Mouse (Mus musculus) forebrain, embryonic 15.5 days (tissue): ENCODE data around the gene Gm47985. TPM values are rescaled to one million over a fixed set of nuclear protein-coding genes. Genes with fewer than 3 reads are reported as not detected.
"Not testable (repeated sequence)": the region's sequence is repeated elsewhere in the genome, so short reads cannot be mapped to it uniquely, and the experiment has no call there.

Source experiments
- ATAC-seq: fragments of 200-750 bp; cut with Nextera tagmentation; replicated peaks from 2 replicates; pipeline ENCODE4 v1.8.0; 2017; ENCODE audit warnings: mild to moderate bottlenecking, moderate TSS enrichment, moderate library complexity
- H3K27ac ChIP-seq: fragments of 300-500 bp; sonication (generic); replicated peaks from 2 replicates; pipeline ENCODE4 v1.5.1; 2015; ENCODE audit warnings: mild to moderate bottlenecking, inconsistent platforms
- H3K27me3 ChIP-seq: fragments of 300-500 bp; sonication (generic); 2 replicates; pipeline ENCODE4 v1.6.1; 2015; ENCODE audit warnings: inconsistent platforms
- H3K36me3 ChIP-seq: fragments of 300-500 bp; sonication (generic); 2 replicates; pipeline ENCODE4 v1.6.1; 2015; ENCODE audit warnings: mild to moderate bottlenecking, inconsistent platforms
- H3K4me1 ChIP-seq: fragments of 300-500 bp; sonication (generic); 2 replicates; pipeline ENCODE4 v1.6.1; 2015; ENCODE audit warnings: inconsistent platforms
- H3K4me2 ChIP-seq: fragments of 300-500 bp; sonication (generic); replicated peaks from 2 replicates; pipeline ENCODE4 v1.6.1; 2015; ENCODE audit warnings: mild to moderate bottlenecking, inconsistent platforms
- H3K4me3 ChIP-seq: fragments of 300-500 bp; sonication (generic); 2 replicates; pipeline ENCODE4 v1.5.1; 2015; ENCODE audit warnings: mild to moderate bottlenecking, inconsistent platforms
- H3K9ac ChIP-seq: fragments of 300-500 bp; sonication (generic); replicated peaks from 2 replicates; pipeline ENCODE4 v1.6.1; 2015; ENCODE audit warnings: mild to moderate bottlenecking, inconsistent platforms
- H3K9me3 ChIP-seq: fragments of 300-500 bp; sonication (generic); 2 replicates; pipeline ENCODE4 v1.6.1; 2016; ENCODE audit warnings: inconsistent platforms
- WGBS: fragments of 180-500 bp; shearing (Covaris S2); methylation state at CpG from one replicate; pipeline ENCODE4 v1.1.7; 2015; ENCODE audit warnings: mixed read lengths; 5-methylcytosine and 5-hydroxymethylcytosine counted together
- polyA plus RNA-seq: library from polyadenylated mRNA; unstranded; fragments of >200 nt; fragmentation: Nextera tagmentation; extraction: Ambion mirVana; gene quantifications from 2 replicates; pipeline ENCODE4 v1.2.1, GENCODE M21; 2015

Gm47985 gene
- polyA plus RNA-seq, 1 experiment from 2014 or later: not detected

GRCm38 (mm10) chr1:151186186-151186585 lies 3.8 kb downstream of the Gm47985 start:
- H3K27ac ChIP-seq, H3K9ac ChIP-seq, H3K36me3 ChIP-seq, H3K4me1 ChIP-seq, H3K9me3 ChIP-seq, ATAC-seq, H3K4me3 ChIP-seq, H3K27me3 ChIP-seq, H3K4me2 ChIP-seq: not testable (repeated sequence)
- 82% methylated on average over 3 of the region's 3 CpGs for WGBS

DNA sequence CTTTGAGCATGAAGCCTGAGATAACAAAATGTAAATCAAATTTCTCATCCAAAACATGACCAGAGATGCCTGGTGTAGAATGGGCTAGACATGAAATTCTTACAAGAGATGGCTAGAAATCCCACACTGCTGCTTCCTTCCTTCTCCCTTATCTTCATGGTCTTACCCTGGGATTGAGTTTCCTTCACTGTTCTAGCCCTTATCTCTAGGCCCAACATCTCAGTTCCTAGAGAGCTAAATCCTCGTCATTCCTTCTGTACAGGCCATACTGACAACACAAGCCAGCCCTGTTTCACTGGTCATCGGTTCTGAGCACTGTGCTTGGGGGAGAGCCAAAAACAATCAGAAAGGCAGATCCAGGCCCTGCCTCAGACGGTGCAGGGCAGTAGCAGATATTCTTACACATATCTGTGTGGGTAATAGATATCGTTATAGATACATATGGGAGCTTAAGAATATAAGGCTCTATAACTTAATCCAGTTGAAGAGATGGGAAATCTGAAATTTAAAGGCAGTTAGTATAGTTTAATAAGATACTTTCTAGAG lies 4.6 kb downstream of the Gm47985 start:
- 92% methylated on average over 4 of the region's 4 CpGs for WGBS
- not testable (repeated sequence) for H3K27me3 ChIP-seq, H3K4me2 ChIP-seq, H3K4me1 ChIP-seq, ATAC-seq, H3K4me3 ChIP-seq, H3K9me3 ChIP-seq, H3K9ac ChIP-seq, H3K27ac ChIP-seq, H3K36me3 ChIP-seq

DNA sequence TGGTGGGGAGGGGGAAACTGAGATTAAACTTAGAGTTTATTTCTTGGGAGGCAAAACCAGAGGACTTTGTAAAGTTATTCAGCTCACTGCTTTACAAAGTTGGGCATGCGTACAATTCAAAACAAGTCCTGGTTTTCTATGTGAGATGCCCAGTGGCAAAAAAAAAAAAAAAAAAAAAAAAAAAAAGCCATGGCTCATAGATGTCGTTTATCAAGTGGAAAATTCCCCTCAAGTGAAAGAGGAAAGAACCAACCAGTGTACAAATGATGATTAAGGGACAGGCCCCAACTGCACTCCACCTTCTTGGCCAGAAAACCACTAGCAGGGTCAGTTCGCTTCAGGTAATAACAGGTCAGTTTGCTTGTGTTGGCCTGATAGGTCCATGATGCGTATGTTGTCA lies 6.1 kb downstream of the Gm47985 start:
- Histone ChIP-seq H3K4me3 (no peak overlapping the region), H3K9me3 (no peaks in the 10 kb centered on the region), H3K27ac (no peak overlapping the region), H3K4me2 (no peak overlapping the region), H3K27me3 (no peaks in the 10 kb centered on the region), H3K4me1 (no peaks in the 10 kb centered on the region), H3K9ac (no peak overlapping the region), H3K36me3 (no peaks in the 10 kb centered on the region)
- 90% methylated on average over 4 of the region's 4 CpGs for WGBS
- no peak for ATAC-seq

DNA sequence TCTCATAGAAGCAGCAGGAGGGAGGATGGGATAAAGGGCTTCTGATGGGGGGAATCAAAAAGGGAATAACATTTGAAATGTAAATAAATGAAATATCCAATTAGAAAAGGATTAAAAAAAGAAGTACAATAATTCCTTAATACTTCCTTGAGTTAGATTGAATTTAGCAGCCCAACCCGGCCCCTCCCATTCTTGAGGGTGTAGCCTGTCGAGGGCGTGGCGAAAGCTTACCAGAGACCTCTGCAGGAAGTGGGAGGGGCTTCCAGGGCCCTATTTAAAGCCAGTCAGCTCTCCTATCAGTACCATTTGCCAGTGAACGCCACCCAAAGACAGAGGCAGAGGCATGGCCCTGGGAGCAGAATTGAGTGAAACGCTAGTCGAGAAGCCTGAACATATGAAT lies 9.7 kb downstream of the Gm47985 start, which contains the start of gene Gm8947:
Gene Gm8947 (plus strand): TSS at position 302 of the 400 bp plus-strand sequence.
- ATAC-seq, H3K4me2 ChIP-seq, H3K4me3 ChIP-seq, H3K27me3 ChIP-seq, H3K9me3 ChIP-seq, H3K27ac ChIP-seq, H3K36me3 ChIP-seq, H3K9ac ChIP-seq, H3K4me1 ChIP-seq: not testable (repeated sequence)
- 86% methylated on average over 1 of the region's 7 CpGs for WGBS

- not testable (repeated sequence) for H3K9ac ChIP-seq, H3K36me3 ChIP-seq, H3K27ac ChIP-seq, ATAC-seq, H3K4me3 ChIP-seq, H3K27me3 ChIP-seq, H3K4me1 ChIP-seq, H3K9me3 ChIP-seq, H3K4me2 ChIP-seq
- WGBS: 90% methylated on average over 15 of the region's 15 CpGs
Observed at GRCm38 (mm10) chr1:151192739-151193138, 10.4 kb downstream of the Gm47985 start.

DNA sequence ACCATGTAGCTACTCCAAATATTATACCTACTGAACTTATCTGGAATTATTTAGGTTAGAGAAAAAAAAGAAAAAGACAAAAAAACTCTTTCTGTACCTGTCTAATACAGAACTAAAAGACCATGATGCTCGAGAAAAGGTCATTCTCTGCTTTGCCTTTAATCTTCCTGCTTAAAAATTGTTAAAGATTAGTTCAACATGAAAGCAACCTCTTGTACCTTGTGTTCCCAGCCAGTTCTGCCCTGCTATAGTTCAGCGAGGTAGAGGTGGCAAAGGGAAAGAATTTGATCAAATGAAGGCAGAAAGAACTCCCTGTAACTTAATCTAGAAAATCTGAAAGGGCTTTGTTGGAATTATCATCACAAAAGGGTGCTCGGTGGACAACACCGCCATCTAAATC lies 13.6 kb downstream of the Gm47985 start:
- not testable (repeated sequence) for H3K4me1 ChIP-seq, H3K36me3 ChIP-seq, ATAC-seq

GRCm38 (mm10) chr1:151196690-151197089 lies 14.4 kb downstream of the Gm47985 start:
- H3K4me1 ChIP-seq, H3K27ac ChIP-seq, ATAC-seq, H3K9me3 ChIP-seq, H3K9ac ChIP-seq, H3K4me3 ChIP-seq, H3K36me3 ChIP-seq, H3K27me3 ChIP-seq, H3K4me2 ChIP-seq: not testable (repeated sequence)
- WGBS: 87% methylated on average over 3 of the region's 3 CpGs

More for the DNA sequence above, 13.6 kb downstream of the Gm47985 start:
- not testable (repeated sequence) for H3K4me3 ChIP-seq, H3K27ac ChIP-seq, H3K9ac ChIP-seq, H3K4me2 ChIP-seq, H3K9me3 ChIP-seq, H3K27me3 ChIP-seq
- 55% methylated on average over 4 of the region's 4 CpGs for WGBS

GRCm38 (mm10) chr1:151198120-151198519 lies 15.8 kb downstream of the Gm47985 start, which contains the start of gene Gm47995:
Gene Gm47995 (plus strand): TSS chr1:151198448.
- not testable (repeated sequence) for H3K4me3 ChIP-seq, H3K36me3 ChIP-seq, H3K27ac ChIP-seq, ATAC-seq, H3K4me2 ChIP-seq, H3K27me3 ChIP-seq, H3K9ac ChIP-seq, H3K9me3 ChIP-seq, H3K4me1 ChIP-seq
- 82% methylated on average over 4 of the region's 4 CpGs for WGBS

- H3K36me3 ChIP-seq, H3K4me1 ChIP-seq, H3K27me3 ChIP-seq, H3K9me3 ChIP-seq, H3K9ac ChIP-seq, H3K4me3 ChIP-seq, H3K4me2 ChIP-seq, H3K27ac ChIP-seq: not testable (repeated sequence)
- 0 out of 2 replicates have a peak, but pooled peaks have one; percentile 41 for ATAC-seq
Observed at GRCm38 (mm10) chr1:151200620-151201019, 18.3 kb downstream of the Gm47985 start.

GRCm38 (mm10) chr1:151202771-151203170 lies 20.4 kb downstream of the Gm47985 start:
- ATAC-seq: 0 out of 2 replicates have a peak, but pooled peaks have one; percentile 16
- not testable (repeated sequence) for H3K27ac ChIP-seq, H3K9ac ChIP-seq, H3K4me3 ChIP-seq, H3K9me3 ChIP-seq, H3K4me1 ChIP-seq, H3K36me3 ChIP-seq, H3K27me3 ChIP-seq, H3K4me2 ChIP-seq
- WGBS: 85% methylated on average over 4 of the region's 5 CpGs

DNA sequence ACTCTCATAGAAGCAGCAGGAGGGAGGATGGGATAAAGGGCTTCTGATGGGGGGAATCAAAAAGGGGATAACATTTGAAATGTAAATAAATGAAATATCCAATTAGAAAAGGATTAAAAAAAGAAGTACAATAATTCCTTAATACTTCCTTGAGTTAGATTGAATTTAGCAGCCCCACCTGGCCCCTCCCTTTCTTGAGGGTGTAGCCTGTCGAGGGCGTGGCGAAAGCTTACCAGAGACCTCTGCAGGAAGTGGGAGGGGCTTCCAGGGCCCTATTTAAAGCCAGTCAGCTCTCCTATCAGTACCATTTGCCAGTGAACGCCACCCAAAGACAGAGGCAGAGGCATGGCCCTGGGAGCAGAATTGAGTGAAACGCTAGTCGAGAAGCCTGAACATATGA lies 21.5 kb downstream of the Gm47985 start, which contains the start of gene 3110040M04Rik:
Gene 3110040M04Rik (plus strand): TSS at position 304 of the 400 bp plus-strand sequence.
- H3K36me3 ChIP-seq, H3K27ac ChIP-seq, H3K4me1 ChIP-seq, H3K4me3 ChIP-seq, H3K9me3 ChIP-seq, H3K4me2 ChIP-seq, H3K27me3 ChIP-seq, ATAC-seq, H3K9ac ChIP-seq: not testable (repeated sequence)
- no CpG with 5 or more reads among the region's 6 CpGs for WGBS

DNA sequence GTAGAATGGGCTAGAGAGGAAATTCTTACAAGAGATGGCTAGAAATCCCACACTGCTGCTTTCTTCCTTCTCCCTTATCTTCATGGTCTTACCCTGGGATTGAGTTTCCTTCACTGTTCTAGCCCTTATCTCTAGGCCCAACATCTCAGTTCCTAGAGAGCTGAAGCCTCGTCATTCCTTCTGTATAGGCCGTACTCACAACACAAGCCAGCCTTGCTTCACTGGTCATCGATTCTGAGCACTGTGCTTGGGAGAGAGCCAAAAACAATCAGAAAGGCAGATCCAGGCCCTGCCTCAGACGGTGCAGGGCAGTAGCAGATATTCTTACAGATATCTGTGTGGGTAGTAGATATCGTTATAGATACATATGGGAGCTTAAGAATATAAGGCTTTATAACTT lies 26.2 kb downstream of the Gm47985 start:
- peak; percentile 57; the same call in 1 of the 2 replicates for ATAC-seq
- H3K27ac ChIP-seq, H3K27me3 ChIP-seq, H3K36me3 ChIP-seq, H3K4me1 ChIP-seq, H3K9ac ChIP-seq, H3K4me2 ChIP-seq, H3K4me3 ChIP-seq, H3K9me3 ChIP-seq: not testable (repeated sequence)
- 68% methylated on average over 4 of the region's 5 CpGs for WGBS

GRCm38 (mm10) chr1:151208944-151209343 lies 26.6 kb downstream of the Gm47985 start:
- H3K27ac ChIP-seq, H3K9ac ChIP-seq, H3K9me3 ChIP-seq, H3K4me1 ChIP-seq, H3K27me3 ChIP-seq, H3K4me2 ChIP-seq, H3K36me3 ChIP-seq, H3K4me3 ChIP-seq, ATAC-seq: not testable (repeated sequence)
